ENCODE assay signal across 9 mouse cellular contexts in the genomic region with DNA sequence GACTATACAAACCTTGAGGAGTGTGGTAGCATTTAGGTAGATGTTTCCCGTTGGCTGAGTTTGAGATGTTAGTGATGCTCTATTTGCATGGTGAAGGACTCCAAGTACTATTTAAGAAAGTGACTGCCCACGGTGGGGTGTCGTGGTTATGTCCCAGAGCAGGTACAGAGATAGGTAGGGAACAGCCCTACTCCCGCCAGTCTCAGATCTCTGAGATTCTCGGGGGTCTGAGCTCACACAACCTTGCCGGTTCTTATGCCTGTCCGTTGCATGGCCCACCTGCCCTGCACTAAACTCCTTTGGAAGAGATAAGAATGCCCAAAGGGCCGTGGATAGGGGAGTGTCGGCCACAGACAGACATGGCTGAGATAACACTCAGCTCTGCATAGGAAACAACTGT. TPM values are rescaled to one million over a fixed set of nuclear protein-coding genes. Genes with fewer than 3 reads are reported as not detected.
DNase-seq lines count a peak whose midpoint lies in the region; ATAC-seq lines count a peak whose summit lies in the region.
"Had no signal": no experiment of that assay in that cellular context is flagged by ENCODE, and none has a peak within 500 bp of the region (broad histone marks: within the 10 kb centered on the region; RNA-seq: fewer than 3 reads in every experiment).

No protein-coding gene starts in this region.

- peaks cover 52% of the 10 kb centered on the region for H3K4me1 ChIP-seq in kidney, embryonic 16.5 days (ENCODE audit: insufficient read depth, low read length)
- peaks cover 18% of the 10 kb centered on the region for H3K4me1 ChIP-seq in embryonic facial prominence, embryonic 15.5 days
- no peaks in the 10 kb centered on the region for H3K4me1 ChIP-seq in hindbrain, embryonic 15.5 days (replicated peaks)
- 0 out of 2 replicates have a peak, but pooled peaks cover 4% of the 10 kb centered on the region for H3K4me1 ChIP-seq in midbrain, embryonic 16.5 days (ENCODE audit: control insufficient read depth, insufficient read depth, low read length)

- no peaks in the 10 kb centered on the region for H3K9me3 ChIP-seq in kidney, embryonic 16.5 days (ENCODE audit: low read length)
- H3K9me3 ChIP-seq in embryonic facial prominence, embryonic 15.5 days (replicated peaks): no peaks in the 10 kb centered on the region
- H3K9me3 ChIP-seq in hindbrain, embryonic 15.5 days: no peaks in the 10 kb centered on the region
- H3K9me3 ChIP-seq in midbrain, embryonic 16.5 days (replicated peaks; ENCODE audit: control insufficient read depth, low read length, poor library complexity, severe bottlenecking): no peaks in the 10 kb centered on the region
- H3K9me3 ChIP-seq: G1E had no signal

- H3K4me3 ChIP-seq in kidney, embryonic 16.5 days (ENCODE audit: low read length): no peak overlapping the region
- no peak overlapping the region for H3K4me3 ChIP-seq in embryonic facial prominence, embryonic 15.5 days (replicated peaks)
- no peak overlapping the region for H3K4me3 ChIP-seq in hindbrain, embryonic 15.5 days
- H3K4me3 ChIP-seq in midbrain, embryonic 16.5 days (ENCODE audit: low read depth, low read length): no peak overlapping the region
- H3K4me3 ChIP-seq: heart, adult 2 months had no signal

- 0 out of 2 replicates have a peak overlapping the region, but pooled peaks have one; percentile 22 for H3K4me2 ChIP-seq in kidney, embryonic 16.5 days (replicated peaks; ENCODE audit: low read depth, low read length)
- H3K4me2 ChIP-seq in embryonic facial prominence, embryonic 15.5 days (replicated peaks): 0 out of 2 replicates have a peak overlapping the region, but pooled peaks have one; percentile 13
- H3K4me2 ChIP-seq in hindbrain, embryonic 15.5 days: peak overlapping the region; percentile 43
- H3K4me2 ChIP-seq in midbrain, embryonic 16.5 days (ENCODE audit: low read length): peak overlapping the region; percentile 45

- H3K36me3 ChIP-seq in kidney, embryonic 16.5 days (ENCODE audit: insufficient read depth, low read length): no peaks in the 10 kb centered on the region
- H3K36me3 ChIP-seq in embryonic facial prominence, embryonic 15.5 days: no peaks in the 10 kb centered on the region
- no peaks in the 10 kb centered on the region for H3K36me3 ChIP-seq in hindbrain, embryonic 15.5 days
- H3K36me3 ChIP-seq in midbrain, embryonic 16.5 days (ENCODE audit: control insufficient read depth, insufficient read depth, low read length): no peaks in the 10 kb centered on the region
- H3K36me3 ChIP-seq: G1E had no signal

- H3K9ac ChIP-seq in kidney, embryonic 16.5 days (replicated peaks; ENCODE audit: low read length): no peak overlapping the region
- H3K9ac ChIP-seq in embryonic facial prominence, embryonic 15.5 days: no peak overlapping the region
- H3K9ac ChIP-seq in hindbrain, embryonic 15.5 days: no peak overlapping the region
- H3K9ac ChIP-seq in midbrain, embryonic 16.5 days (ENCODE audit: low read depth, low read length): no peak overlapping the region

- H3K27ac ChIP-seq in kidney, embryonic 16.5 days (ENCODE audit: low read length): no peak overlapping the region; the same call in 1 of the 2 replicates
- no peak overlapping the region for H3K27ac ChIP-seq in embryonic facial prominence, embryonic 15.5 days (replicated peaks)
- no peak overlapping the region for H3K27ac ChIP-seq in hindbrain, embryonic 15.5 days (replicated peaks)
- no peak overlapping the region for H3K27ac ChIP-seq in midbrain, embryonic 16.5 days (ENCODE audit: low read length)

- H3K27me3 ChIP-seq in kidney, embryonic 16.5 days (ENCODE audit: insufficient read depth, low read length): no peaks in the 10 kb centered on the region
- H3K27me3 ChIP-seq in embryonic facial prominence, embryonic 15.5 days: no peaks in the 10 kb centered on the region
- peaks cover 3% of the 10 kb centered on the region; the same call in 1 of the 2 replicates for H3K27me3 ChIP-seq in hindbrain, embryonic 15.5 days
- H3K27me3 ChIP-seq in midbrain, embryonic 16.5 days (ENCODE audit: control insufficient read depth, insufficient read depth, low read depth, low read length): no peaks in the 10 kb centered on the region

- ATAC-seq in kidney, embryonic 16.5 days (ENCODE audit: low FRiP score, low TSS enrichment): no peak
- no peak for ATAC-seq in embryonic facial prominence, embryonic 15.5 days (ENCODE audit: insufficient number of reproducible peaks, low FRiP score, low TSS enrichment, low read depth)
- ATAC-seq in hindbrain, embryonic 15.5 days (ENCODE audit: low FRiP score, low read depth): peak; percentile 40; the same call in 1 of the 2 replicates
- ATAC-seq in midbrain, embryonic 16.5 days: peak; percentile 50; the same call in 1 of the 2 replicates

- DNase-seq in kidney, postnatal 25 days: no peak
- no peak for DNase-seq in cerebellum, adult 11 months
- no peak for DNase-seq in gastrocnemius, adult 8-10 months (ENCODE audit: low spot score in 2 of 2)

- WGBS in kidney, embryonic 16.5 days: 58% methylated on average over 9 of the region's 9 CpGs
- WGBS in embryonic facial prominence, embryonic 15.5 days: 66% methylated on average over 9 of the region's 9 CpGs
- WGBS in hindbrain, embryonic 15.5 days: 74% methylated on average over 9 of the region's 9 CpGs
- 71% methylated on average over 9 of the region's 9 CpGs for WGBS in midbrain, embryonic 16.5 days

RNA-seq across cellular contexts. Expression of a gene that starts 12.2 kb away (rescaled TPM):
- 20.9 and 21.0 TPM in 2 replicates for polyA plus RNA-seq in kidney, embryonic 16.5 days (2015; fragmentation: Nextera tagmentation; extraction: Ambion mirVana)
- 16.2 and 17.4 TPM in 2 replicates for polyA plus RNA-seq in embryonic facial prominence, embryonic 15.5 days (2015; fragmentation: Nextera tagmentation; extraction: Ambion mirVana)
- polyA plus RNA-seq in hindbrain, embryonic 15.5 days (2015; fragmentation: Nextera tagmentation; extraction: Ambion mirVana): 1.6 and 2.5 TPM in 2 replicates
- 1.4 and 1.9 TPM in 2 replicates for polyA plus RNA-seq in midbrain, embryonic 16.5 days (2015; fragmentation: Nextera tagmentation; extraction: Ambion mirVana)
- 1 to 10 TPM; 4.0 to 5.8 (median 5.0) TPM for total RNA-seq in gastrocnemius, adult 8-10 months (2022)
- polyA plus RNA-seq: G1E had no signal

RNA-seq across cellular contexts. Expression of a gene that starts 23.7 kb away (rescaled TPM):
- 28.2 and 30.3 TPM in 2 replicates for polyA plus RNA-seq in kidney, embryonic 16.5 days (2015; fragmentation: Nextera tagmentation; extraction: Ambion mirVana)
- polyA plus RNA-seq in embryonic facial prominence, embryonic 15.5 days (2015; fragmentation: Nextera tagmentation; extraction: Ambion mirVana): 17.6 and 18.1 TPM in 2 replicates
- polyA plus RNA-seq in hindbrain, embryonic 15.5 days (2015; fragmentation: Nextera tagmentation; extraction: Ambion mirVana): 6.3 and 6.4 TPM in 2 replicates
- polyA plus RNA-seq in midbrain, embryonic 16.5 days (2015; fragmentation: Nextera tagmentation; extraction: Ambion mirVana): 2.8 and 4.1 TPM in 2 replicates
- not detected for total RNA-seq in gastrocnemius, adult 8-10 months (2022)

Comparison
In these comparisons a context has a peak if more than half of its experiments do, and no peak if none do; other contexts are left out.
1. ATAC-seq: peak in hindbrain, embryonic 15.5 days (single experiment) and midbrain, embryonic 16.5 days (single experiment); none in kidney, embryonic 16.5 days (single experiment) and embryonic facial prominence, embryonic 15.5 days (single experiment).
2. Peak in every context shown above with its lines, with median percentiles within 50 percentile points of each other: H3K4me2 ChIP-seq.